Mouse (Mus musculus) cerebellum, postnatal 14 days (tissue): ENCODE measurements around the gene Ier5.

Experiments used
- DNase-seq, 2 experiments: peaks; one replicate each; pipeline ENCODE4 v3.0.0; 2021; ENCODE audit warnings: mixed read lengths in 2 of 2

Gene Ier5

GRCm38 (mm10) chr1:155075856-155076255 is 23.6 kb downstream of the Ier5 start:
- no peak for DNase-seq

GRCm38 (mm10) chr1:155074856-155075255 is 24.6 kb downstream of the Ier5 start:
- DNase-seq: no peak

- DNase-seq: no peak
Observed at GRCm38 (mm10) chr1:155073905-155074304, 25.5 kb downstream of the Ier5 start.

GRCm38 (mm10) chr1:155073133-155073532 is 26.3 kb downstream of the Ier5 start:
- no peak for DNase-seq

- no peak for DNase-seq
Observed at GRCm38 (mm10) chr1:155071287-155071876, 28.1 kb downstream of the Ier5 start.

GRCm38 (mm10) chr1:155070561-155071286 is 28.7 kb downstream of the Ier5 start:
- no peak for DNase-seq

GRCm38 (mm10) chr1:155069696-155070095 is 29.7 kb downstream of the Ier5 start:
- no peak for DNase-seq

GRCm38 (mm10) chr1:155066196-155066595 is 33.2 kb downstream of the Ier5 start:
- no peak for DNase-seq

GRCm38 (mm10) chr1:155065068-155065701 is 34.3 kb downstream of the Ier5 start:
- DNase-seq: no peak

GRCm38 (mm10) chr1:155064649-155065048 is 34.8 kb downstream of the Ier5 start:
- no peak for DNase-seq

- no peak for DNase-seq
Observed at GRCm38 (mm10) chr1:155064111-155064510, 35.3 kb downstream of the Ier5 start.

GRCm38 (mm10) chr1:155062963-155063362 is 36.5 kb downstream of the Ier5 start:
- DNase-seq: peak; percentile 91 to 92

- no peak for DNase-seq
Observed at GRCm38 (mm10) chr1:155062057-155062456, 37.4 kb downstream of the Ier5 start.

- no peak for DNase-seq
Observed at GRCm38 (mm10) chr1:155060832-155061801, 38.3 kb downstream of the Ier5 start.

- peak; percentile 56 to 57 for DNase-seq
Observed at GRCm38 (mm10) chr1:155060261-155060660, 39.2 kb downstream of the Ier5 start.

GRCm38 (mm10) chr1:155059505-155059904 is 39.9 kb downstream of the Ier5 start:
- peak in 1 of 2 experiments; percentile 57 for DNase-seq

GRCm38 (mm10) chr1:155058099-155059012 is 41.1 kb downstream of the Ier5 start:
- no peak for DNase-seq

- no peak for DNase-seq
Observed at GRCm38 (mm10) chr1:155056166-155056565, 43.3 kb downstream of the Ier5 start.

- no peak for DNase-seq
Observed at GRCm38 (mm10) chr1:155055041-155055440, 44.4 kb downstream of the Ier5 start.

GRCm38 (mm10) chr1:155054366-155054965 is 45.0 kb downstream of the Ier5 start:
- no peak for DNase-seq

- DNase-seq: no peak
Observed at GRCm38 (mm10) chr1:155053296-155053695, 46.1 kb downstream of the Ier5 start.
